Mouse (Mus musculus): ENCODE results near the gene Fxyd1.
A peak's percentile ranks its signal among the peaks of the same experiment; 100 is the strongest.

- peak; percentile 62; the same call in 1 of the 2 replicates for TF ChIP-seq CTCF (IDR thresholded peaks at IDR 0.05; ENCODE audit: low read depth, low read length)
- no peak for TF ChIP-seq POLR2A (IDR thresholded peaks at IDR 0.05; ENCODE audit: borderline replicate concordance, low read depth, low read length)
Observed at GRCm38 (mm10) chr7:31034789-31035188, 22.2 kb downstream of the Fxyd1 start.

Measured in bone marrow macrophage, adult 2 months (primary cell).